Mouse (Mus musculus) granulocyte monocyte progenitor cell, adult 5-6 weeks (primary cell): Measurements from ENCODE around the gene Epha1. TPM values are rescaled to one million over a fixed set of nuclear protein-coding genes. Genes with fewer than 3 reads are reported as not detected.

Experiments
- ATAC-seq: replicated peaks from 2 replicates; pipeline ENCODE4 v1.8.0; 2016; ENCODE audit warnings: mild to moderate bottlenecking, moderate TSS enrichment, inconsistent platforms; ENCODE audit not compliant: poor library complexity, severe bottlenecking
- total RNA-seq, 2 experiments: library from RNA; stranded (forward) in 1 of 2; stranded (reverse) in 1 of 2; fragments of 200-712, 200-1000 nt in 1 of 2; fragments of >200 nt in 1 of 2; fragmentation: Nextera tagmentation in 1 of 2; gene quantifications; 2 replicates each; pipeline ENCODE4 v1.2.3; 2014 to 2017

Epha1 gene
- total RNA-seq (2014; fragmentation: Nextera tagmentation) (0.56 and 0.86 TPM in 2 replicates), total RNA-seq (2017) (0.04 TPM in 1 of 2 replicates, not detected in the other)

GRCm38 (mm10) chr6:42372816-42373547 lies at the start of gene Epha1:
Epha1 (minus strand) TSS chr6:42373268.
- ATAC-seq: peak; percentile 67

GRCm38 (mm10) chr6:42421439-42421838 lies 48.4 kb upstream of the Epha1 start:
- ATAC-seq: peak; percentile 92

- peak; percentile 69 for ATAC-seq
Measured at GRCm38 (mm10) chr6:42419443-42419842, 46.4 kb upstream of the Epha1 start.

- no peak for ATAC-seq
Measured at GRCm38 (mm10) chr6:42405134-42405533, 32.1 kb upstream of the Epha1 start, which contains the start of gene Tas2r135. Tas2r135 (plus strand) TSS chr6:42405434.

GRCm38 (mm10) chr6:42399938-42400337 lies 26.9 kb upstream of the Epha1 start, which contains the start of gene Tas2r143:
Tas2r143 (plus strand) TSS chr6:42400238.
- ATAC-seq: no peak

GRCm38 (mm10) chr6:42398998-42399397 lies 25.9 kb upstream of the Epha1 start:
- ATAC-seq: no peak

- ATAC-seq: peak; percentile 36
Measured at GRCm38 (mm10) chr6:42398285-42398684, 25.2 kb upstream of the Epha1 start.

- peak; percentile 65 for ATAC-seq
Measured at GRCm38 (mm10) chr6:42397041-42397657, 24.1 kb upstream of the Epha1 start.

GRCm38 (mm10) chr6:42395960-42396809 lies 23.1 kb upstream of the Epha1 start:
- ATAC-seq: peak; percentile 87

GRCm38 (mm10) chr6:42391796-42392330 lies 18.8 kb upstream of the Epha1 start:
- ATAC-seq: no peak

GRCm38 (mm10) chr6:42385635-42386034 lies 12.6 kb upstream of the Epha1 start:
- ATAC-seq: no peak

- no peak for ATAC-seq
Measured at GRCm38 (mm10) chr6:42383360-42383759, 10.3 kb upstream of the Epha1 start.

GRCm38 (mm10) chr6:42381916-42382381 lies 8.9 kb upstream of the Epha1 start:
- ATAC-seq: peak; percentile 43; the same call in 1 of the 2 replicates

- no peak for ATAC-seq
Measured at GRCm38 (mm10) chr6:42381221-42381620, 8.2 kb upstream of the Epha1 start.

GRCm38 (mm10) chr6:42380416-42381144 lies 7.5 kb upstream of the Epha1 start:
- peak; percentile 62 for ATAC-seq

GRCm38 (mm10) chr6:42379551-42379950 lies 6.5 kb upstream of the Epha1 start:
- no peak for ATAC-seq

- no peak for ATAC-seq
Measured at GRCm38 (mm10) chr6:42377280-42377679, 4.2 kb upstream of the Epha1 start.

GRCm38 (mm10) chr6:42376504-42377019 lies 3.5 kb upstream of the Epha1 start:
- ATAC-seq: no peak

- peak; percentile 11; the same call in 1 of the 2 replicates for ATAC-seq
Measured at GRCm38 (mm10) chr6:42376016-42376415, 2.9 kb upstream of the Epha1 start.
